Mouse (Mus musculus): Measurements from ENCODE around the gene Snd1.

The Snd1 gene

GRCm38 (mm10) chr6:28799818-28800217, 324.9 kb downstream of the Snd1 start:
- no peak for DNase-seq (ENCODE audit: low read depth, low spot score)

GRCm38 (mm10) chr6:28800976-28801375, 326.0 kb downstream of the Snd1 start:
- DNase-seq (ENCODE audit: low read depth, low spot score): no peak

- no peak for DNase-seq (ENCODE audit: low read depth, low spot score)
Observed at GRCm38 (mm10) chr6:28803678-28804279, 328.8 kb downstream of the Snd1 start.

GRCm38 (mm10) chr6:28804751-28805150, 329.8 kb downstream of the Snd1 start:
- DNase-seq (ENCODE audit: low read depth, low spot score): no peak

GRCm38 (mm10) chr6:28813057-28813456, 338.1 kb downstream of the Snd1 start:
- no peak for DNase-seq (ENCODE audit: low read depth, low spot score)

GRCm38 (mm10) chr6:28814895-28815294, 340.0 kb downstream of the Snd1 start:
- no peak for DNase-seq (ENCODE audit: low read depth, low spot score)

GRCm38 (mm10) chr6:28817039-28817438, 342.1 kb downstream of the Snd1 start:
- DNase-seq (ENCODE audit: low read depth, low spot score): no peak

GRCm38 (mm10) chr6:28819509-28820358, 344.8 kb downstream of the Snd1 start:
- no peak for DNase-seq (ENCODE audit: low read depth, low spot score)

- peak; percentile 42 for DNase-seq (ENCODE audit: low read depth, low spot score)
Observed at GRCm38 (mm10) chr6:28822296-28822695, 347.4 kb downstream of the Snd1 start.

- DNase-seq (ENCODE audit: low read depth, low spot score): no peak
Observed at GRCm38 (mm10) chr6:28823375-28823774, 348.4 kb downstream of the Snd1 start.

GRCm38 (mm10) chr6:28823802-28824201, 348.9 kb downstream of the Snd1 start:
- no peak for DNase-seq (ENCODE audit: low read depth, low spot score)

- no peak for DNase-seq (ENCODE audit: low read depth, low spot score)
Observed at GRCm38 (mm10) chr6:28825894-28826293, 351.0 kb downstream of the Snd1 start.

GRCm38 (mm10) chr6:28826689-28827389, 351.9 kb downstream of the Snd1 start:
- no peak for DNase-seq (ENCODE audit: low read depth, low spot score)

GRCm38 (mm10) chr6:28827565-28827964, 352.6 kb downstream of the Snd1 start:
- no peak for DNase-seq (ENCODE audit: low read depth, low spot score)

GRCm38 (mm10) chr6:28828593-28828992, 353.7 kb downstream of the Snd1 start:
- DNase-seq (ENCODE audit: low read depth, low spot score): no peak

- no peak for DNase-seq (ENCODE audit: low read depth, low spot score)
Observed at GRCm38 (mm10) chr6:28830306-28830705, 355.4 kb downstream of the Snd1 start.

GRCm38 (mm10) chr6:28831011-28831853, 356.3 kb downstream of the Snd1 start, which contains the start of gene Lrrc4:
Lrrc4 (minus strand) TSS chr6:28831747.
- DNase-seq (ENCODE audit: low read depth, low spot score): no peak

- DNase-seq (ENCODE audit: low read depth, low spot score): no peak
Observed at GRCm38 (mm10) chr6:28831854-28832750, 357.2 kb downstream of the Snd1 start.

GRCm38 (mm10) chr6:28832751-28833291, 357.9 kb downstream of the Snd1 start:
- DNase-seq (ENCODE audit: low read depth, low spot score): no peak

- DNase-seq (ENCODE audit: low read depth, low spot score): no peak
Observed at GRCm38 (mm10) chr6:28833380-28833822, 358.5 kb downstream of the Snd1 start.
